Mouse (Mus musculus): Measurements from ENCODE around the gene Plcb2. TPM values are rescaled to one million over a fixed set of nuclear protein-coding genes. Genes with fewer than 3 reads are reported as not detected.

Plcb2 gene
- polyA plus RNA-seq, 1 experiment, result 0.35 TPM

DNA sequence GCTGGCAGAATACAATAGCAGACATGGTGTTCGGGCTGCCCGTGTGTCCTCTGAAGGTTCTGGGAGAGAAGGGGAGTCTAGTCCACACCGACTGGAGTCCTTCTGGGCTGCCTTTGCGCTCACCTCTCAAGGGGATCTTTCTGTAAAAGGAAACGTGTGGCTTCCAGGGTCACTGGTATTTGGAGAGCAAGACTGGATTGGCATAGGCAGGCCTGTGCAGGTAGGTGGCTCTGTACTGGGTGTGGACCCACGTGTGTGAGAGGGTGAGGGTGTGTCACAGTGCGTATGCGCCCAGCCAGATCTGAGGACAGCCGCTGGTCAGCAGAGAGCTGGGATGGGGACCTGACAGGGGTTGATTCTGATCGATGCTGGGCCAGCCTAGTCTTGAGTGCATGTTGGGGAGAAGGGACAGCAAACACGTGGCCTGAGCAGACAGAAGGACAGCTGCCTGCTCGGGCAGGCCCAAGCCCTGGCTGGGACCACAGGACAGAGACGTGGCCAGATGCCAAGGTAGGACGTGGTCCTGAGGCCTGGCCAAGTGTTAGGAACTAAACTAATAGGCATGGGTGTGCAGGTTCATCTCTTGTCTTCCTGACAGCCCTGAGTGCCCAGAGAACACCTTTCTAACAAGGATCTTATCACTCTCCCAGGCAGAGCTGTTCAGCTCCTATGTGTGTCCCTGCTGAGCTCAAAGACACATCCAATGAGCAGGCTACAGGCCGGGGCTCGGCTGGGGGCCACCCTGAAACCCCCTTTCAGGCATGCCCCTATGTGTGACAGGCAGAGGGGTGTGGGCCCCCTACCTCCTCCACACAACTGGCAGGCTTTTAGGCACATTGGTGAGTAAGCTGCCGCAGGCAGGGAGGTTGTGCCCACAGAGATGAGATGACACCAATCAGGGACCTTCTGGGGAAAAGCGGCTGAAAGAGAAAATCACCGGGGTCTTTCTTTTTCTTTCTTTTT is 64.2 kb downstream of the Plcb2 start:
- no peak for TF ChIP-seq GATA1 (IDR thresholded peaks at IDR 0.05; ENCODE audit: low read length)

DNA sequence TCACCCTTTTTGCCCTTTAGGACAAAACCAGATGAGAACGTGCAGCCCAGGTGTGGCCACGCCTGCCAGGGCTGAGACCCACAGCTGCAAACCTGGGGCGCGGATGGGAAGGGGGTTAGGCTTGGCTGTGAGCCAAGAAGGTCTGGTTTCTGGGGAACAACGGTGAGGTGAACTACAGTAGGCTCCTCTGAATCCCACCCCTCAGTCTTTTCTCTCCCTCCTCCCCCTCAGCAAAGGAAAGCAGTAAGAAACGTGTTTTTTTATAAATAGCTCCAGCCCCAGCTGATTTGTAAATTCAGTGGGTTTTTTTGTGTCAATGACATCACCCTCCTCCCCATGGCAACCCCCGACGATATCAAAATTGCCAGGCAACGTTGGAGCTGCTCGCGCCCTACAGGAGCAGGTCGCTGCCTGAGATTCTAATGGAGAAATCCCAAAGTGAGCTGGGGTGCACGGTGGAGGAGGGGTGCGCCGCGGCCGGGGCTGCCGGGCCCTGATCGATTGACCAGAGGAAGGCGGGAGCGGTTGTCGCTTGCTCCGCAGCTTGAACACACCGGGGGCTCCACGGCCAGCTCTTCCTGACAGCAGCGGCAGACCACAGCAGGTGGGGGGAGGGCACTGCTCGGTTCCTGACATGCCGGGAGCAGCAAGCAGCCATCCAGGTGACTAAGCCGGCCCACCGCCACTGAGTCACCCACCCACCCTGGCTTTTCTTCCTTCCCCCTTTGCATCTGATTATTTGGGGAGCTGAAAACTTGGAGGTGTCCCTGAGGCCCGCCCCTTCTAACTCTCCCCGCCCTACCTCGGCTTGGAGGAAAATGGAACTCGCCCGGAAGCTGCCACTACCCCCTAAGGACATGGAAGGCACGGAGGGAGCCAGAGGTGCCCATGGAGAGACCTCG is 65.1 kb downstream of the Plcb2 start, which contains the start of gene Pak6:
TSS of gene Pak6 (plus strand) at position 402 of the 902 bp plus-strand sequence.
- TF ChIP-seq GATA1 (IDR thresholded peaks at IDR 0.05; ENCODE audit: low read length), result no peak

DNA sequence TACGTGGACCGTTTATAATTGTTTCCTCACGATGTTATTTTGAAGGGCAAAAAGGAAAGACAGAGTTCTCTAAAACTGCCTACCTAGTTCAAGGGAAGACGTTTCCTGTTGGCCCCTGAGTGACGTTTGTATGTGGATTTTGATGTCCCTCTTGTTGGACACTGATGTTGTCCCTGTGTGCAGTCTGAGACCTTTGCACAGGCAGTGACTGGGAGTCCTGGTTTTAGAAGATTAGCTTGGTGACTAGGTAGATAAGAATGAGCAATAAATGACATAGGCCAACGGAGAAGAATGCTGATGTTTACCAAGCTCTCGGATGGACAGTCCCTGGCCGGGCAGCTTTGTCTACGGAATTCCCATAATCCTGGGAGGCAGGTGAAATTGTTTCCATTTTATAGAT is 66.3 kb downstream of the Plcb2 start:
- TF ChIP-seq GATA1 (IDR thresholded peaks at IDR 0.05; ENCODE audit: low read length), result no peak

DNA sequence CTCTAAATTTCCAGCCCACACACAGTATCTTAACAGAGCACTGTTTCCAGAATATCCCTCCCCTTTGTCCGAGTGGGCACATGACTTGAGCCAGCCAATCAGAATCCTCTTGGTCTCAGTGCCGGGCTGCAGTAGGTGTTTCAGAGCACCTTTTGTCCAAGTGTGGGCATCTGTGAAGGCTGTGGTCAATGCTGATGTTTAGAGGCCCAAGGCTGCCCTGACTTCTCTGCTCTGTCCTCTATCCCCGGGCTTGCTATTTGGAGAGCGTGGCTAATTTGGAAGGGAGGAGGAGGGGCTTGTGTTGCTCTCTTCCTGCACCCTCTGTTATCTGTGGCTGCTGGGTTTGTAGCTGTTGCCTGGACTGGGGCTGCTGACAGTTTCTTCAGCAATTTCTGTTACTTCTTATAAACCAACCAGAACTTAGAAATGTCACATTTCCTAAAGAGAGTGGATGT is 68.2 kb downstream of the Plcb2 start:
- no peak for TF ChIP-seq GATA1 (IDR thresholded peaks at IDR 0.05; ENCODE audit: low read length)

DNA sequence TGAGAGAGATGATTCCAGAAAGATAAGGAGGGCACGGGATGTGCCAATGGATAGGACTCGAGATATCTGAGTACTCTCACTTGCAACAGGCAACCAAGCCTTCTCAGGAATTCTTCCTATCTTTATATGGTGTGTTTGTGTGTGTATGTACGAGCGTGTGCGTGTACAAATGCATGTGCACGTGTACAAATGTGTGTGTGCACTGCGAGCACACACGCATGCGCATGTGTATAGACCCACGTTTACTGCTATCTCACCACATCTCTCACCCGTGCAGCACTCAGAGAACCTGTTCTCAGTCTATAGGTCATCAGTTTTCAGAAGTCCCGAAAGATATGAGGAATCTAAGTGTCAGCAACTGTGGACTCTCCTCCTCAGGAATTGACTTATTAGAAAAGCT is 68.7 kb downstream of the Plcb2 start:
- no peak for TF ChIP-seq GATA1 (IDR thresholded peaks at IDR 0.05; ENCODE audit: low read length)

DNA sequence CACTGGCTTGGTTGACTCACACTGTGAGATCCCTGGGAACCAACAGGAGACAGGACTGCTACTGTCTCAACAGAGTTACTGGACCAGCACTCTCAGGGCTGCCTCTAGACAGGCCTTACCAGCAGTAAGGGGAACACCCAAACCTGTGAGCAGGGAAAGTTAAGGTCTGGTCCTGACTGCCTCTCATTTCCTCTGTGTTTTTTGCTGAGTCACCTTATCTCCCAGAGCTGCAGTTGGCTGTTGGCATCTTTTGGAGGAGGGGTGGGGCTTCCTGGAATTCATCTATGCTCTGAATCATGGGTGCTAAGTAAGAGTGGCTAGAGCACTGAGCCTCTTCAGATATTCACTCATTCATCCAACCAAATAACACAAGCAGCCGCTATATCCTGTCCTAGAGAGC is 69.2 kb downstream of the Plcb2 start:
- TF ChIP-seq GATA1 (IDR thresholded peaks at IDR 0.05; ENCODE audit: low read length), result no peak

DNA sequence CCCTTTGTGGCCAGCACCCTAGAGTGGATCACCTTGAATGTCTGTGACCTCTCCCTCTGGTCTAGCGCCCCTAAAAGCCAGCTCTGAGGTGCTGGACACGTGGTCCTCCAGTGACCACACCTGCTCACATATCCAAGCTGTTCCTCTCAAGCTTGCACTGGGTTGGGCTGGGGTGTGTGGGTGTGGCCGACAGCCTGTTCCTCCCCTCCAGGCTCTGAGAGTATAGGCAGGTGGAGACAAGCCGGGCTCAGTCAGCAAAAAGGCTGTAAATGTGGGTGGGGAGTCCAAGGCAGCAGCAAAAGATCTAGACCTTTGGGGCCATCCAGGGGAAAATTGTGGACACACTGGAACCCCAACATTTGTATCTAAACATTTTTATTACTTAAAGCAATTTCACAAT is 69.8 kb downstream of the Plcb2 start:
- TF ChIP-seq GATA1 (IDR thresholded peaks at IDR 0.05; ENCODE audit: low read length), result no peak

Other genes starting within 250 kb of the Plcb2 start
- gene Srp14, start 248.7 kb downstream of the Plcb2 start, polyA plus RNA-seq (2012), result 23.6 and 77.0 TPM in 2 replicates
- not detected in 2 replicates for gene Bmf, start 178.8 kb downstream of the Plcb2 start, polyA plus RNA-seq (2012)
- 31.5 and 36.2 TPM in 2 replicates for gene Bub1b, start 130.2 kb downstream of the Plcb2 start, polyA plus RNA-seq (2012)
- gene Pak6, start 65.1 kb downstream of the Plcb2 start, polyA plus RNA-seq (2012), result 31.1 and 37.5 TPM in 2 replicates
- not detected in 2 replicates for gene Ankrd63, start 24.5 kb downstream of the Plcb2 start, polyA plus RNA-seq (2012)
- gene Inafm2, start 17.3 kb upstream of the Plcb2 start, polyA plus RNA-seq (2012), result 19.7 and 23.8 TPM in 2 replicates
- gene Ccdc9b, start 34.2 kb upstream of the Plcb2 start, polyA plus RNA-seq (2012), result 0.03 TPM in 1 of 2 replicates, not detected in the other
- gene Phgr1, start 44.3 kb upstream of the Plcb2 start, polyA plus RNA-seq (2012), result not detected in 2 replicates
- gene Disp2, start 51.3 kb upstream of the Plcb2 start, polyA plus RNA-seq (2012), result 0.02 and 0.03 TPM in 2 replicates
- gene Knstrn, start 85.6 kb upstream of the Plcb2 start, polyA plus RNA-seq (2012), result 100 and 129 TPM in 2 replicates
- 4.7 and 10.5 TPM in 2 replicates for gene Ivd, start 133.5 kb upstream of the Plcb2 start, polyA plus RNA-seq (2012)
- 60.4 and 68.6 TPM in 2 replicates for gene Bahd1, start 171.9 kb upstream of the Plcb2 start, polyA plus RNA-seq (2012)
- 6.0 and 9.3 TPM in 2 replicates for gene Chst14, start 198.1 kb upstream of the Plcb2 start, polyA plus RNA-seq (2012)